Comparison of ENCODE assay signal across 10 mouse cellular contexts in the genomic region with DNA sequence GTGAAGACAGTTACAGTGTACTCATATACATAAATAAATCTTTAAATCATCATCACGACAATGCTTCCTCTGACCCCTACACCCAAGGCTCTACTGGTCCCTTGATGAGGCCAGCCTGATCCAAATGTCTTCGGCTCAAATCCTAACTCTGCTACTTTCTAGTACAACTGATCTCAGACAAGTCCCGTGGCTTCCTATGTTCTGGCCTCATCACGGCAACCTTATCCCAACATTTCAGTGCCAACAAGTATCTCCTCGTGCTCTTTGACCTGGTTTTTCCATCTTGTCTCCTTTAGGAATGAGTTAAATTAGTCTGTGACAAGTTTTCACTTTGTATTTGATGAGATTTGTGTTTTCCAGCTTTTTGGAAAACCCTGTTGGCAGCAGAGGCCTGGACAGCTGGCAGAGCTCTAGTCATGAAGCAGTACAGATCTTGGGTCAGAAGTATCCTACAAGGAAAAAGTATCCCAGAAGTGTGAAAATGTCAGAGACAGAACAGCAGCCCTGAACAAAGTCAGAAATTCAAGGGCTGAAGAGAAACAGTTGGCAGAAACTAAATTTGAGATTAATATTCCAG. TPM values are rescaled to one million over a fixed set of nuclear protein-coding genes. Genes with fewer than 3 reads are reported as not detected.
DNase-seq lines count a peak whose midpoint lies in the region; ATAC-seq and TF ChIP-seq lines count a peak whose summit lies in the region.
"Had no signal": no experiment of that assay in that cellular context is flagged by ENCODE, and none has a peak within 500 bp of the region (broad histone marks: within the 10 kb centered on the region; RNA-seq: fewer than 3 reads in every experiment).

No protein-coding gene starts in this region.

- peaks cover 11% of the 10 kb centered on the region for H3K36me3 ChIP-seq in erythroblast, embryonic 14.5 days (ENCODE audit: control insufficient read depth)
- H3K36me3 ChIP-seq in lung, embryonic 16.5 days (ENCODE audit: control insufficient read depth, insufficient read depth, low read length) = no peaks in the 10 kb centered on the region
- peaks cover 17% of the 10 kb centered on the region; the same call in 1 of the 2 replicates for H3K36me3 ChIP-seq in intestine, postnatal 0 days (ENCODE audit: control insufficient read depth, insufficient read depth)
- H3K36me3 ChIP-seq in stomach, postnatal 0 days (ENCODE audit: control insufficient read depth, insufficient read depth, low read length) = peaks cover 8% of the 10 kb centered on the region; the same call in 1 of the 2 replicates

- no peak for DNase-seq in lung, postnatal 14 days
- no peak for DNase-seq in stomach, postnatal 0 days (ENCODE audit: low spot score)
- no peak for DNase-seq in cerebellum, postnatal 36 days
- no peak for DNase-seq in spleen, postnatal 14 days (ENCODE audit: low spot score in 2 of 2)
- DNase-seq: cerebellum, adult 11-12 months had no signal

- no peaks in the 10 kb centered on the region for H3K27me3 ChIP-seq in erythroblast, embryonic 14.5 days (ENCODE audit: control insufficient read depth)
- no peaks in the 10 kb centered on the region for H3K27me3 ChIP-seq in lung, embryonic 16.5 days (ENCODE audit: control insufficient read depth, insufficient read depth, low read depth, low read length)
- no peaks in the 10 kb centered on the region for H3K27me3 ChIP-seq in intestine, postnatal 0 days (replicated peaks; ENCODE audit: control insufficient read depth, insufficient read depth, low read length)
- H3K27me3 ChIP-seq in stomach, postnatal 0 days (ENCODE audit: control insufficient read depth, insufficient read depth, low read length) = no peaks in the 10 kb centered on the region
- H3K27me3 ChIP-seq: midbrain, embryonic 12.5 days had no signal

- no peak for TF ChIP-seq CTCF in intestine, postnatal 0 days (IDR thresholded peaks at IDR 0.05; ENCODE audit: low read depth)
- no peak for TF ChIP-seq CTCF in stomach, postnatal 0 days (IDR thresholded peaks at IDR 0.05; ENCODE audit: low read depth)

- no peak for TF ChIP-seq EP300 in stomach, postnatal 0 days (optimal IDR thresholded peaks at IDR 0.05)

- H3K9me3 ChIP-seq in erythroblast, embryonic 14.5 days (ENCODE audit: control insufficient read depth, low read length) = no peaks in the 10 kb centered on the region
- H3K9me3 ChIP-seq in lung, embryonic 16.5 days (ENCODE audit: control insufficient read depth, low read length) = no peaks in the 10 kb centered on the region
- H3K9me3 ChIP-seq in intestine, postnatal 0 days (ENCODE audit: control insufficient read depth) = no peaks in the 10 kb centered on the region
- H3K9me3 ChIP-seq in stomach, postnatal 0 days (ENCODE audit: control insufficient read depth, low read length) = no peaks in the 10 kb centered on the region
- H3K9me3 ChIP-seq: midbrain, embryonic 12.5 days had no signal

- peak overlapping the region; percentile 37; the same call in 1 of the 2 replicates for H3K4me2 ChIP-seq in lung, embryonic 16.5 days (ENCODE audit: low read depth, low read length)
- peak overlapping the region; percentile 49; the same call in 1 of the 2 replicates for H3K4me2 ChIP-seq in intestine, postnatal 0 days (replicated peaks; ENCODE audit: low read depth)
- H3K4me2 ChIP-seq in stomach, postnatal 0 days (replicated peaks; ENCODE audit: low read depth) = peak overlapping the region; percentile 6; the same call in 1 of the 2 replicates

- H3K4me3 ChIP-seq in erythroblast, embryonic 14.5 days (replicated peaks) = peak overlapping the region; percentile 67
- H3K4me3 ChIP-seq in lung, embryonic 16.5 days (ENCODE audit: low read length) = no peak overlapping the region; the same call in 1 of the 2 replicates
- no peak overlapping the region for H3K4me3 ChIP-seq in intestine, postnatal 0 days (ENCODE audit: low read depth, low read length)
- H3K4me3 ChIP-seq in stomach, postnatal 0 days (ENCODE audit: low read depth, low read length) = no peak overlapping the region
- H3K4me3 ChIP-seq: midbrain, embryonic 12.5 days had no signal

- peaks cover 26% of the 10 kb centered on the region for H3K4me1 ChIP-seq in erythroblast, embryonic 14.5 days (ENCODE audit: control insufficient read depth)
- H3K4me1 ChIP-seq in lung, embryonic 16.5 days (replicated peaks; ENCODE audit: control insufficient read depth, insufficient read depth, low read length) = peaks cover 8% of the 10 kb centered on the region
- H3K4me1 ChIP-seq in intestine, postnatal 0 days (replicated peaks; ENCODE audit: control insufficient read depth, insufficient read depth, low read length) = no peaks in the 10 kb centered on the region
- H3K4me1 ChIP-seq in stomach, postnatal 0 days (replicated peaks; ENCODE audit: control insufficient read depth, insufficient read depth) = peaks cover under 1% of the 10 kb centered on the region; the same call in 1 of the 2 replicates

- 68% methylated on average over 5 of the region's 5 CpGs for WGBS in lung, embryonic 16.5 days
- WGBS in intestine, postnatal 0 days = 73% methylated on average over 5 of the region's 5 CpGs
- WGBS in stomach, postnatal 0 days = 52% methylated on average over 5 of the region's 5 CpGs

- H3K27ac ChIP-seq in lung, embryonic 16.5 days (ENCODE audit: low read length) = peak overlapping the region; percentile 88
- H3K27ac ChIP-seq in intestine, postnatal 0 days (ENCODE audit: low read depth, low read length) = peak overlapping the region; percentile 51
- H3K27ac ChIP-seq in stomach, postnatal 0 days (replicated peaks) = peak overlapping the region; percentile 63
- H3K27ac ChIP-seq: midbrain, embryonic 12.5 days had no signal

- peak overlapping the region; percentile 40; the same call in 1 of the 2 replicates for H3K9ac ChIP-seq in lung, embryonic 16.5 days (ENCODE audit: low read length)
- no peak overlapping the region for H3K9ac ChIP-seq in intestine, postnatal 0 days (ENCODE audit: low read depth, low read length)
- H3K9ac ChIP-seq in stomach, postnatal 0 days (ENCODE audit: low read length) = peak overlapping the region; percentile 0; the same call in 1 of the 2 replicates
- H3K9ac ChIP-seq: midbrain, embryonic 12.5 days had no signal

- ATAC-seq in erythroblast, adult 5-6 weeks (replicated peaks; ENCODE audit: low FRiP score, poor library complexity, severe bottlenecking) = no peak
- ATAC-seq in lung, embryonic 16.5 days (ENCODE audit: low read depth) = no peak
- ATAC-seq in intestine, postnatal 0 days = no peak
- no peak for ATAC-seq in stomach, postnatal 0 days (ENCODE audit: low FRiP score, low TSS enrichment)

RNA-seq across cellular contexts. Expression of a gene that starts 31.2 kb away (rescaled TPM):
- polyA plus RNA-seq in erythroblast, embryonic 14.5 days (2012) = 0.72 and 0.93 TPM in 2 replicates
- 1.9 and 5.0 TPM in 2 replicates for total RNA-seq in erythroblast, adult 5-6 weeks (2015; ENCODE audit: low replicate concordance)
- total RNA-seq in erythroblast, adult 5-6 weeks (2017; ENCODE audit: low replicate concordance) = 0.51 and 6.8 TPM in 2 replicates
- 37.4 and 40.7 TPM in 2 replicates for polyA plus RNA-seq in lung, embryonic 16.5 days (2015; fragmentation: Nextera tagmentation; extraction: Ambion mirVana)
- polyA plus RNA-seq in intestine, postnatal 0 days (2015; fragmentation: Nextera tagmentation; extraction: Ambion mirVana) = 11.2 and 11.7 TPM in 2 replicates
- 15.5 and 17.0 TPM in 2 replicates for polyA plus RNA-seq in stomach, postnatal 0 days (2015; fragmentation: Nextera tagmentation; extraction: Ambion mirVana)

RNA-seq across cellular contexts. Expression of a gene that starts 45.4 kb away (rescaled TPM):
- polyA plus RNA-seq in erythroblast, embryonic 14.5 days (2012) = not detected in 2 replicates
- 3.8 TPM in 2 replicates for total RNA-seq in erythroblast, adult 5-6 weeks (2015; ENCODE audit: low replicate concordance)
- 0.60 and 0.84 TPM in 2 replicates for total RNA-seq in erythroblast, adult 5-6 weeks (2017; ENCODE audit: low replicate concordance)
- polyA plus RNA-seq in lung, embryonic 16.5 days (2015; fragmentation: Nextera tagmentation; extraction: Ambion mirVana) = 1.6 and 1.7 TPM in 2 replicates
- polyA plus RNA-seq in intestine, postnatal 0 days (2015; fragmentation: Nextera tagmentation; extraction: Ambion mirVana) = 0.37 and 0.42 TPM in 2 replicates
- polyA plus RNA-seq in stomach, postnatal 0 days (2015; fragmentation: Nextera tagmentation; extraction: Ambion mirVana) = 0.53 and 0.64 TPM in 2 replicates

RNA-seq across cellular contexts. Expression of a gene that starts 57.5 kb away (rescaled TPM):
- 3.2 and 3.6 TPM in 2 replicates for polyA plus RNA-seq in erythroblast, embryonic 14.5 days (2012)
- 80.3 and 86.5 TPM in 2 replicates for total RNA-seq in erythroblast, adult 5-6 weeks (2015; ENCODE audit: low replicate concordance)
- total RNA-seq in erythroblast, adult 5-6 weeks (2017; ENCODE audit: low replicate concordance) = 71.0 and 73.5 TPM in 2 replicates
- polyA plus RNA-seq in lung, embryonic 16.5 days (2015; fragmentation: Nextera tagmentation; extraction: Ambion mirVana) = 10.2 and 11.4 TPM in 2 replicates
- polyA plus RNA-seq in intestine, postnatal 0 days (2015; fragmentation: Nextera tagmentation; extraction: Ambion mirVana) = 8.1 and 8.6 TPM in 2 replicates
- 5.5 and 7.9 TPM in 2 replicates for polyA plus RNA-seq in stomach, postnatal 0 days (2015; fragmentation: Nextera tagmentation; extraction: Ambion mirVana)
